Mouse (Mus musculus): ENCODE results near the gene Map3k7.

Map3k7 gene

DNA sequence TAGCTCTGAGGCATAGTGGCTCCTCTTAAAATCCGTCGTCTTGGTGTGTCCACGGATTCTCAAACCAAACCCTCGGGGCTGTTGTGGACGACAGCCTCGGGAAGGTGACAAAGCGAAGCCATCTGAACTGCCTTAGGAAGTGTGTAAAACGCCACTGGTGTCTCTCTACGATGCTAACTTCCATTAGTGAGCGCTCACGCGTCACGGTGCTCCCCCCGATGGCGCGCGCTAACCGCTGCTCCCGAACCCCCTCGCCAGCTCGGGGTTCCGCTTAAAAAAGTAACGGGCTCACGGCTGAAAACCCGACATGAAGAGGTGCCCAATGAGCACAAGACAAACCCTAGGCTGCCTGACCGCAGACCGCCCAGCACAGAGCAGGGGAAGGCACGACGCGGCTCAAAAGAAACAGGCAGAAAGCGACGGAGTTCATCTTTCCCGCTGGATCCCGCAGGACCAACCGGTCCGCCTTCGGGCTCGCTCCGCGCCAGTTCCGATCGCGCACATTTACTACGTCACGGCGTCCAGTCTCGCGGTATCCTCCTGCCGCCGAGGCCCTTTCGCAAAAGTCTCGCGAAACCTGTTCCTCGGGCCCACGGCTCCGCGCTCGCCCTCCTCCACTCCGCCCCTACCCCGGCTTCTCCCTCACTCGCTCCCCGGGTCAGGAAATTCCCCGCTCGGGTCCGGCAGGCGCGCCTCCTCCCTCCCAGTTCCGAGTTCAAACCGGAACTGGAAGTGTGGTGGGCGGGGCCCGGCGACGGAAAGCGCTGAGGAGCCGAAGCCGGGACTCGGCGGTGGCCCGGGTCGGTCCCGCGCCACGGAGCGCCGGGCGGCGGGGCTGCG lies at the start of gene Map3k7:
TSS of gene Map3k7 (plus strand) at position 744 of the 840 bp plus-strand sequence.
- DNase-seq = peak; percentile 91

DNA sequence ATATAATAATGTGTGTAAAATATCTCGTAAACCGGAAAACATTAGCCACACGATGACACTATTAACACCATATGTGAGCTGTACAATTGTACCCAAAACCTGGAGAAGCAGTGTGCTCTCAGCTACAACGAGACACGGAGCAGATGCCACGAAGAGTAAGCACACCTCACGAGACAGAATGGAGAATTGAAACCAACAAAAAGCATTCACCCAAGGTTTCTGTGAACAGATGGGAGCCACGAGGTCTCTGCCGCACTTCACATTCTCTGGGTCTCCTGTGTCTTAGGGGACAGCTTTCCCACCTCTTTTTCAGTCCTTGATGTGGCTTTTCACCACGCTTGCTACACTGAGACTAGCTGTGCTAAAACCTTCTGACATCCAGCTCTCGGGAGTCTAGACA lies 48.8 kb upstream of the Map3k7 start:
- DNase-seq = no peak

DNA sequence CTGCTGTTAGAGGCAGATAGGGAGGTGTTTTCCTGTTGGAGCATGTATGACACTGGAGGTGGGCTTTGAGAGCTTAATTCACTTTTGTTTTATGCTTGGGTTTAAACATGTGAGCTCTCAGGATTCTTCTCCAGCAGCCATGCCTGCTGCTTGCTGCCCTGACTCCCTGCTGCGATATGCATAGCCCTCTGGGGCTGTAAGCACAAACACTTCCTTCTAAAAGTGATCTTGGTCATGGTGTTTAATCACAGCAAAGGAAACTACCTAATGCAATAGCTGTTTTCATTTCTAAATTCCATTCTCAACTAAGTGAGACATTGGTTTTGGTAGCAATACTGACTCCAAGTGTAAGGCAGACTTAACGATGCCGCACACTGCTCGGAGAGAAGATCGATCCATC lies 45.2 kb upstream of the Map3k7 start:
- no peak for DNase-seq

DNA sequence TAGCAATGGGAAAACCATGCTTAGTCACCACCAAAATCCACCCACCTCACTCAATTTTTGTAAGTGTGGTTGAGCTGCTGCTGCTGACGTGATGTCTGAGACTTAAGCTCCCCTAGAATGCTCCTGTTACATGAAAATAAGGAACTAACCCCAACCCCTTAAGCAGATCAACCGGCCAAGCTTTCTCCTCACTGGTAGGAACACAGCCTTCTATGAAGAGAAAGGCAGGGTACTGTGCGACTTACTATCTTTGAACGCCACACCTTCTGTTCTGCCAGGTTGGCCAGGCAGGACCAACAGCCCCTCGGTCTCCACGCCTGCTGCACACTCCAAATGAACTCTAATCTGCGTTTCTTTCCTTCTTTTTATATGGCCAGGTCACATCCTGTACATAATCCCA lies 41.7 kb upstream of the Map3k7 start:
- DNase-seq = no peak

DNA sequence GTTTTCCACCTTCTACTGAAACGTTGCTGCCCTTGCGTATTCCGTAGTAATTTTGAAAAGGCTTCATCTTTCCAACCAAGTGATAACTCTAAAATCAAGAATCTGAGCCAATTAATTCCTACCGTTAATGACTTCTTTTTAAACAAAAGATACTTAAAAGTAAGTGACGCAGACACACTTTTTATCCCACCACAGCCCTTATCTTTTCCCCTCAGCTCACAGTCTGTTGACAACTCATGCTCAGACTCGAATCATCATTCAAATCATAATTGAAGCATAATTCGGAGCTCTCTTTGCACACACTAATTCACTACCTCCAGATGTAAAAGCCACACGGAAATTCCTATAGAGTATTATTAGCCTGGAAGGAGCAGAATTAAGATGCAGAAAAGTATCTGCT lies 40.5 kb upstream of the Map3k7 start:
- no peak for DNase-seq

DNA sequence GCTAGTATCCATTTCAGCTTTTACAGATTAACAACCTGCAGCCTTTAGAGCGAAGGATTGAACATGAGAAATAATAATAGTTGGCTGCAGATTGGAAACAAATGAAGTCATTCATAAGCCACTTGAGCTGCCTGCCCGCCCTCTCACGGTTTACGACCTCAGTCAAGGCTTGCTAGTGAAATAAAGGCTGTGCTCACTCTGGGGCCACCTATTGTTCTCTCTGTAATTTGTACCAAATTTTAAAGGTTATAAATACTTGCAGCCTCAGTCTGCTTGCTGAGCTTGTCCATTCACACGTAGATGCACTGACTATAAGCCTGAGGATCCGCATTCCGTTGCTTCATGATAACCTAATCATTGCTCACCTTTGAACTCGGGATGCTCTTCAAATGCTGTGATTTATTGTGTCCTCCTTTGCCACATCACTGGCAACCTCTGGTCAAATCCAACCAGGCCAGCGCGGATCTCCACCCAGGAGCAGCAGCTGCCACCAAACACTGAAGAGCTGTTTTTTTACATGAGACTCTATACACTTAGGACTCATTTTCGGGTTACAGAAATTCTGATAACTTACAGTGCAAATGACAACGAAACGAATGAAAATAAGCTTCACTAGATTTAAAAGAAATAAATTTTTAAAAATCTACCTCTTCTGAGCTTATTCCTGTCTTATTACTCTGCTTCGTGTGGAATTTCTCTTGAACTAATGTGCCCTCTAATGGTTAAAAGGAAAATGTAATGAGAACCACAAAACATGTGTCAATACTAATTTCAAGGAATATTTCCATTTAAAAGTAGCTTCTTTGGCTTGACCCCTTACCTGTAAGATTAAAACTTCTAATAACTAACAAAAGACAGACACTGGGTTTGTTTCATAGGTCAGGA lies 39.4 kb upstream of the Map3k7 start:
- DNase-seq = no peak

DNA sequence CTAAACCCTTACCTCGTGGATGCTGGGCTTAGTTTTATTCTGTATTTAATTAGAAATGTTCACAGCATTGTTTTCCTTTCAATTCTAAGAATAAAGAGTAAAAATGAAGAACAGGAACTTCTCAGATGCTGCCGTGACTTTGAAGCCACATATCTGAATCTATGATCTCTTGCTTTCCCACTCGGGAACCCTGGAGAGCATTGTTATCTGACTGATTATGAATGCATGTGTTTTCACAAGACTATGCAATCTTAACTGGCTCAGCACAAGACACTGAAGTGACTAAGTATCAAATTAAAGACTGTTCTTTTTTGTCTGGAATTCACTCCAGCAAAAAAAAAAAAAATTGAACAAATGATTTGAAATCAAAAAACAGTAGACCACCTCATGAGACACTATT lies 30.7 kb upstream of the Map3k7 start:
- no peak for DNase-seq

DNA sequence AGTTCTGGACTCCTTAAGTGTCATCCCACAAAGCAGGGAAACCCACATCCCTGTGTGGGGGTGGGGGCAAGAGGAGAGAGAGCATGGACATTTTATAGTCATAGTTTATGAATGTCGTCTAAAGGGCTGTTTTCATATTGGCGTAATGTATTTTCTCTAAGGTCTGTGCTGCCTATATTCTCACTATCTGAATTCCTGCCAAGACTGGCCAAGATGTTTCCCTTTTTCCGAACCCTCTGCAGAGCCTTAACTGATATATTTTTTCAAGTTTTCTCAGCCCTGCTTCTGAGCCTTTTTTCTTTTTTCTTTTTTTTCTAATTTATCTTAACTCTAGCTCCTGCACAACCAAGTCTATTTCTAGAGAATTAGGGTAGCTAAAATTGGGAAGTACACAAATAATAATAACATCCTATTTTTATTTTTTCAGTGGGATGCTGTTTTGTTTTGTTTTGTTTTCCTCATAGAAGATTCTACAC lies 28.0 kb upstream of the Map3k7 start:
- no peak for DNase-seq

DNA sequence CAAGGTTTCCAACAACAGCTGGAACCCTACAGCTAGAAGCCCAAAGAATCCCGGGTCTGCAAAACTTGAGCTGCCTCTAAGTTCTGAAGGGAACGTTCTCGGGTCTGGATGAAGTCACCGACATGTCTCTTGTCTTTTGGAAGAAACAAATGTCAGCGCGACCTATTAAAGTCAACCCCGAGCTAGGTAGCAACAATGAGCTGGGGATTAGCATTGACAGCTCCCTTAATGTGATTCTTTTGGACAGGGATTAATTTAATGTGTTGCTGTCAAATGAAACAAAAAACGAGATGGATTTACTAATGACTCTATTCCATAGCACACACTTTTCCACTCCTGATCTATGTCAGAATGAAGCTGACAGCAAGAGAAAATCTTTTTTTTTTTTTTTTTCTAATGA lies 27.5 kb upstream of the Map3k7 start:
- DNase-seq = no peak

DNA sequence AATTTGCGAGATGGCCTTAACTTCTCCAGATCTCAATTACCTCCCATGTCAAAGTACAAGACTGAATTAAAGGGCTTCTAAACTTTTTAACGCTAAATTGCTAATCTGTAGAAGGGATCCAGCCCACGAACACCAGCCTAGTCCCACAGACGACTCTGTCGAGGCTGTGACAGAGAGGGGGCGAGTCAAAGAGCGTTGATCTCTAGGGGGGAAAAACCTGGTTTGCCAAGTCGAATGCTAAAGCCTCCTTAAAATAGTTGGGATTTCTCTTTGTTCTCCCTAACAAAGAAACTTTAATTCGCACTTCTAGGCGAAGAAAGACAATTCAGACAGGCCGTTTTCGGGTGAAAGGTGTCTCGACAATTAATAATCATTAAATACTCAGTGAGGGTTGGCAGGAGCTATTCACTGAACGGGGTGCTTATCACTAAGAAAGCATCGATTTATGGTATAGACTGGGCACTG lies 27.0 kb upstream of the Map3k7 start:
- no peak for DNase-seq

DNA sequence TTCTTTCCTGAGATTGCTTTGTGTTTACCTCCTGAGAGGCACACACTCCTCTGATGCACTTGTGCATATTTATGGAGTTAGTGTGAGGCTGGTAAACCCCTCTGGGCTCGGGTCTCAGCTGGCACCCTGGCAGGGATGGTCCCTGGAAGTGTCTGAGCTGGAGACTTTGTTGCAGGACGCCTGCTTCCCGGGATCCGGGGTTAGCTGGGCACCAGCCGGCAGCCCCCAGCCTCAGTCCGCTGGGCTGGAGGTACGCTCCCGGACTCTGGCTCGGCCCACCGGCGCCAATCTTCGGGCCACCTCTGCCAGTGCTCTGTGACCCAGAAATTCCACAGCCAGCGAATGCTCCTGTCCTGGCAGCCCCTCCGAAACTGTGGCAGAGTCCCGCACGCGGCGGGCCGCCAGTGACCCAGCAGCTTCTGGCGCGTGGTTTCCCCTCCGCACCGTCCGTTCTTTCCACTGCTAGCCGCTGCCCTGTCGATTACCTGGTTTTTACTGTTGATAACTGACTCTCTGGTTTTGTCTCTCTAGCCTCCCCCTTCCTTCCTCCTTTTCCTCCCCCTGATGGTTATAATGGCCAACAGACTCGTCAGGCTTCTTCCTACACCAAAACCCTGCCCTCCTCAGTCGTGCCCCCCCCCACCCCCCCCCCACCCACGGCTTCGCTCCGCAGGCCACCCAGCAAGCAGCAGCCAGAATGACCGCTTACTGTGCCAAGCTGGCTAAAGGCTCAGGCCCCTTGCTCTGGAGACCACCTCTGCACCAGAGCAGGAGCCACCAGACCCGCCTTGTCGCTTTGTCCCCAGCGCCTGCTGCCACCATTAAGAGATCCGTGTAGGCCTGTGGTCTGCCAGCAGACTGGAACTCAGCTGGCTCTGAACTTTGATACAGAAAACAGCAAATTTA lies 26.3 kb upstream of the Map3k7 start:
- no peak for DNase-seq

DNA sequence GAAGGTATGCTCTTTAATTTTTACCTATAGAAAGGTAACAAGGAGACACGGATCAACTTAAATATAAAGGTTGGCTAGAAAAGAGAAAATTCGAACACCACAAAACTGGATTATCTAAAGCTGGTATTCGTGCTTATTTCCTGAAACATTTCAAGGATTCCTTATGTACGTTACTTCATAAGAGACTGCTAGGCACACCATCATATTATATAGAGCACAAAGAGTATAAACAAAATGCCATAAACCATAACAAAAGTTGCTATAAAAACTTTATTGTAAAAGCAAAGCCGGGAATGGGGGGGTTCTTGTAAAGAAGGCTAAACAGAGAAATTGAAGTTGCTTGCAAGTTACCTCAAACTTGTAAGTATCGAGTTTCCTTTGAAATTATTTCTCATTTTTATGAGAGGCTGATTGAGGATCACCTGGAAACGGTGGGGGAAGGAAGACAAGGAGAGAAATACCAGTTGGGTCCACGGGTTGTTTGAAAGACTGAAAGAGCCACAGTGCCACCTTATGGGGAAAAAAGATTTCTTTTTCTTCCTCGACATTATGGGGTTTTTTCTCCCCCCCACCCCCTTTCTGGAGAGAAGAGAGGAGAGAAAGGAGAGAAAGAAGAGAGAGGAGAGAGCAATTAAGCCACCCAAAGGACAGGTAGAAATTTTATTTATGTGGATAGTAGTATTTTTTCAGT lies 25.3 kb upstream of the Map3k7 start:
- no peak for DNase-seq

DNA sequence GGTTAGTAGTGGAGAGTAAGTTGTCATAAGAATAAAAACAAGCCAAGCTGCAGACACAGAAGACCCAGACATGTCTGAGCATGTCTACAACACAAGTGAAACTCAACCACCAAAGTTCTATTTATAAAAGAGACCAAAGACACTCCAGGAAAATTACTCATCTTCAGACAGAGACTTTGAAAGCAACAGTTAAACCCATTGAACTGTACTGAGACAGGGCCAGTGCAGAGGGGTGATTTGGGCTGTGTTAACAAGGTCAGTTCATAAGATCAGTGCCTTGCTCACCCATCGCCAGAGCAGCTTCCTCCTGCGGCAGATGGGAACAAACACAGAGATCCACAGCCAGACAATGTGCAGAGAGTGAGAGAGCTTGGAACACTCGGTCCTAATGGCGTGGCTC lies 22.3 kb upstream of the Map3k7 start:
- no peak for DNase-seq

DNA sequence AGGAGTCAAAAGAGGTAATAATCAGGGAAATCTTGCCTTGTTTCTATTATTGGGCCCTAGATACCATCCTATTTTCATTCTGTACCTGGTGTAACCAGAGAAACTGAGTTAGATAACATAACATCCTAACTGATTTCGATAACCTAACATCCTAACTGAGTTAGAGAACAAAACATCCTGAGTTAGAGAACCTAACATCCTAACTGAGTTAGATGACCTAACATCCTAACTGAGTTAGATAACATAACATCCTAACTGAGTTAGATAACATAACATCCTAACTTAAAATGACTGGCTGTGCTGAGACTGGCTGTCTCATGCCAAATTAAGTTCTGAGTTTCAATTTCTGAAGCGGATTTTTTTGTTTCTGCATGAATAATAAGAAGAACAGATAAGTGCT lies 20.9 kb upstream of the Map3k7 start:
- DNase-seq = no peak

DNA sequence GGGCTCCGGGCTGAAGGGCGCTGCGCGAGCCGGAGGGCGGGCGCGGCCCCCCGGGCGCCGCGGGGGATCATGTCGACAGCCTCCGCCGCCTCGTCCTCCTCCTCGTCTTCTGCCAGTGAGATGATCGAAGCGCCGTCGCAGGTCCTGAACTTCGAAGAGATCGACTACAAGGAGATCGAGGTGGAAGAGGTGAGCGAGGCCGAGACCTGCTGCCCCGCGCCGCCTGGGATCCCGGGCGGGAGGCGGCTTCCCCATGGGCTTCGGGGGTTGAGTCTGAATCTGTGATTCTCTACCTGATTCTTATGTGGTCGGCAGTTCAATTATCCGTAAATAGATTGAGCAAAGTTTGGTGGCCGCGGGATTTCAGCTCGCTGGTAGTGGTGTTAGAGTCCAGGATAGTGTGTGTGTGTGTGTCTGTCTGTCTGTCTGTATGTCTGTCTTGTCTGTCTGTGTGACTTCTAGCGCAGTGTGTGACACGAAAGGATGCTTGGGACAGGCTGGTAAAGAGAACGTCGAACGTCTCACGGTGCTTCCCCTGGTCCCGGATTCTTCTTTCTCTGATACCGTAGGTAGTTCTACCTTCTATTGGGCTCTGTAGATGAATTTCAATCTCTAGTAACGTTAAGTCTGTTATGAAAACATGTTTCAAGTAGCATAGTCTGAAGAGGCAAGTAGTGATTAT lies 438 bp downstream of the Map3k7 start:
- DNase-seq = no peak

DNA sequence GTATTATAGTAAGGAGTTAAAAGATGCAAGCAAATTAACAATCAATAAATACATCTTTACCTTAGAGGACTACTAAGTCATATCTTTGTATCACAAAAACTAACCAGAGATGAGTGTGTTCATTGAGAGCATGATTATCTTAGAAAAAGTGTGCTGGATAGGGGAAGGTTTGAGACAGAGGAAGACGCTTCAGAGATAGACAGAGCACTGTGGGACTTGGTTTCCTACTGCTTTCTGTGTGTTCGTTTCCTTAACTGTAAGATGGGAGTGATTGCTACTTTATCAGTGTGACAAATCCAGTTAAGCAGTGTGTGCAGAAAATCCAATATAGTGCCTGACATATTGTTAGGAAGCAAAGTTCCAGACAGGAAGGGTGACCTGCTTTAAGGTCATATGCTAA lies 1.3 kb downstream of the Map3k7 start:
- no peak for DNase-seq

DNA sequence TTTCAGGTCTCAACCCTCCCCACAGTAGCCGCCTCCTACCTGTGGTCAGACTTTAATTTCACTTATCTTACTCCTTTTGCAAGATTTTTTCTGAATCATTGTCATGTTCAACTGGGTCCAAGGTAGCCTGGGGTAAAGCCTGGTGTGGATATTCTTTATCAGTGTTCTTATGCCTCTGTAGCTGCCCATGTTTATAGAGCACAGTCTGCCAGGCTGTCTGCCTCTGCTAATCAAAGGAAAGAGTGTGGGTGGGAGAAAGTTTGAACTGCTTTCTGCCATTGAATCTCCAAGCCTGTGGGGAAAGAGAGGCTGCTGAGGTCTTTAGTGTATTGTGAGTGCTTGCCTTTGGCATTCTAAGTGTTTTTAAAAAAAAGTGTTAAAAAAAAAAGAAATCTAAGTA lies 7.5 kb downstream of the Map3k7 start:
- DNase-seq = no peak

DNA sequence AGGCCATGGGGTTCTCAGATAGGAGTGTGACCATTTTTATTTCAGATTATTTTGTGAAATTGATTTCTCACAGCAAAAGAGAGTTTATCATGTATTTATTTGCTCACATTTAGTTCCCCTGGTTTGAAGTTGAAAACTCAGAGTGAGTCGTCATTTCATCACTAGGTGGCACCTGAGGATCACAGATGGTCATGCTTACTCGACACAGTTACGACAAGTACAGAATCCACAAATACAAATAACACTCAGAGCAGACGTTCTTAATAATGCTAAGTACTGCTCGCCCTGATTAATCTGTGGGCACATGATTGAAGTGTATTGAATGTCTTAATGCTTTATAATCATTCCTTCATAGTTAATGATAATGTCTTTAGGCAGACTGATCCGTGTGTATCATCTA lies 8.3 kb downstream of the Map3k7 start:
- DNase-seq = peak; percentile 19

DNA sequence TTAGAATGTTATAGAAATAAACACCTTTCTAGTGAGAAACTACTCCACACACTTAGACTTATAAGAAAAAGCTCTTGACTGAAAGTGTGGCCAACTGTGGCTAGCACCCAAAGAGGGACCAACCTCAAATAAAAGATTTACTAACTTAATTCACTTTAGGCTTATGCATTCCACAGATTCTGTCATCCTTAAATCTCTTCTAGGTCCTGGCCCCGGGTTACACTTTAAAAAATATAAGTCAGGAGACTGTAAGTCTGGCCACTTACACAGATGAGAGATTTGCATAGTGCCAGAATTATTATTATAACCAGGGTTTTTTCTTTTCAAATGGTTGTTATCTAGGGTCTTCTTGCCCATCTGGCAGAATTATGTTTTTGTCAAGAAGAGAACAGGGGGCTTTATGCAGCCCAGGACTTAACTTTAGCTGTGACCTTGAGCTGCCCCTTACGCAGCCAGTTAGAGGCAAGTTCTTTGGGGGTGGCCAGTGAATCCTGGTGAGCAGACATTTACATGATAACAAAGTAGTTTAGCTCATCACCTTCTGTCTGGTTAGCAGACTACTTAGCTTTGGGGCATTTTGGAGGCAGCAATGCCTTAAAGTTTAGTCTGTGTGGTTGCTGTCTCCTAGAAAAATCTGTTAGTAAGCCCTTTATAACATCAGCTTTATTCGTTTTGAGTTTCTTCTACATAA lies 11.5 kb downstream of the Map3k7 start:
- DNase-seq = no peak

DNA sequence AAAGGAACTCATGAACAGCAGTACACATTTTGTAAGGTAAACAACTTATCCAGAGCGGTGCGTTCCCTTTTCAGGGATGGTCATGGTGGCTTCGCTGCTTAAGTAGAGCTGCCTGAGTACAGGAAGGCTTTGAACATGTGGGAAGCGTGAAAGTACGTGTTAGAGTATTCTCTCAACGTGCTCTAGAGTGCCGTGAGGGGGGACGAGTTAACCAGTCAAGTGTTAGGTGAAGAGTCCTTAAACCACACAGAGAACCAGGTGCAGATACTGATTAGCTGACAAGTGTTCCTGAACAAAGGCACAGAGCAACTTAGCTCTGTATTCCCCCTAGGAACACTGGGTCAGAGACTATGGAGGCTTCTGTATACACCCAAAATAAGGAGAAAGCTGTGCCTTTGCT lies 18.0 kb downstream of the Map3k7 start:
- DNase-seq = no peak

DNA sequence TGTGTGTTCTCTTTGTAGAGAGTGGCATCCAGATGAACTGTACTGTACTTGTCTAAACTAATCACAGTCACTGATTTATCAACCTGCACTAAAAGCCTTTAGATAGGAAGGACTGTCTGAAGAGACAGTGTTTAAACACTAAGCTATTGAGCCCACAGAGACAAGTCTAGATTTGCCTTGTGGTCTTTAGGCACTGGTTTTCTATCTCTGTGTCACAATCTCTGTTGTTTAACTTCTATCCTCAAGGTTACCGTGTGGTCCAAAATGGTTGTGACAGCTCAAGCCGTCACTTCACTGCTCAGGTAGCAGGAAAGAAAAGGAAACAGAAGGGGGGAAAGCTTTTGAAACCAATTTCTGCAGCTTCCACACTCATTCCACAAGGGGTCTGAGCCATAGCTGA lies 29.5 kb downstream of the Map3k7 start:
- DNase-seq = no peak
